13 mouse cellular contexts compared by ENCODE assay signal in the genomic region with DNA sequence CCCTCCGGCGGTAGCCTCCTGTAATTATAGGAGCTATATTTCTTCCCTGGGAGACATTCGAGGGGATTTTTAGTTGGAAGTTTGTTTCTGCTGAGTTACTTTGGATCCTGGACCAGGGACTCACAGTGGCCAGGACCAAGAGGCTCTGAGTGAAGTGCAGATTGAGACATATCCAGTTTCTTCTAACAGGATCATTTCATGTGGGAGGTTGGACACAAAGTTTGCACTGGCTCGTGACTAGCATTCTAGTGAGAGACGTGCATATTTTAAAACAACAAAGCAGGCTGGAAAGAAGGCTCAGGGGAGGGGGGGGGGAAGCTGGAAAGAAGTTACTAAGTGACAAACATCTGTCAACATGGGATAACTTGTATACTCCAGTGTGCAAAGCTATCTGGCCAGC. TPM values are rescaled to one million over a fixed set of nuclear protein-coding genes. Genes with fewer than 3 reads are reported as not detected.
DNase-seq lines count a peak whose midpoint lies in the region; ATAC-seq and TF ChIP-seq lines count a peak whose summit lies in the region.
"Had no signal": no experiment of that assay in that cellular context is flagged by ENCODE, and none has a peak within 500 bp of the region (broad histone marks: within the 10 kb centered on the region; RNA-seq: fewer than 3 reads in every experiment).

No protein-coding gene starts in this region.

- no peak for TF ChIP-seq CTCF in hindbrain, postnatal 0 days (IDR thresholded peaks at IDR 0.05; ENCODE audit: low read depth)

- H3K4me3 ChIP-seq in embryonic facial prominence, embryonic 11.5 days (ENCODE audit: low read depth, low read length) = no peak overlapping the region
- H3K4me3 ChIP-seq in forebrain, embryonic 12.5 days (replicated peaks) = peak overlapping the region; percentile 42
- H3K4me3 ChIP-seq in hindbrain, postnatal 0 days (ENCODE audit: low read length) = peak overlapping the region; percentile 7; the same call in 1 of the 2 replicates
- no peak overlapping the region for H3K4me3 ChIP-seq in neural tube, embryonic 14.5 days (ENCODE audit: low read depth, low read length)
- H3K4me3 ChIP-seq: heart, adult 2 months; limb, embryonic 12.5 days; lung, embryonic 15.5 days had no signal

- H3K9ac ChIP-seq in embryonic facial prominence, embryonic 11.5 days (replicated peaks; ENCODE audit: low read length) = no peak overlapping the region
- peak overlapping the region; percentile 68 for H3K9ac ChIP-seq in forebrain, embryonic 12.5 days
- H3K9ac ChIP-seq in hindbrain, postnatal 0 days (replicated peaks; ENCODE audit: low read length) = no peak overlapping the region
- no peak overlapping the region for H3K9ac ChIP-seq in neural tube, embryonic 14.5 days (replicated peaks; ENCODE audit: low read depth, low read length)
- H3K9ac ChIP-seq: limb, embryonic 12.5 days; lung, embryonic 15.5 days had no signal

- ATAC-seq in embryonic facial prominence, embryonic 11.5 days (replicated peaks; ENCODE audit: insufficient number of reproducible peaks, low FRiP score, low TSS enrichment, low read depth) = no peak
- ATAC-seq in forebrain, embryonic 12.5 days (ENCODE audit: low FRiP score) = no peak
- no peak for ATAC-seq in hindbrain, postnatal 0 days
- ATAC-seq in neural tube, embryonic 14.5 days (ENCODE audit: low read depth) = no peak
- ATAC-seq in granulocyte monocyte progenitor cell, adult 5-6 weeks (replicated peaks; ENCODE audit: poor library complexity, severe bottlenecking) = no peak

- DNase-seq in embryonic facial prominence, embryonic 11.5 days (ENCODE audit: low spot score) = no peak
- no peak for DNase-seq in hindbrain, postnatal 0 days (ENCODE audit: low spot score)
- DNase-seq in right cerebral cortex, postnatal 14 days = no peak
- DNase-seq in gastrocnemius, postnatal 4 days (ENCODE audit: low spot score in 2 of 2) = no peak
- DNase-seq: cerebellum, adult 9-11 months; heart, adult 2 months; thymus, postnatal 4 days had no signal

- H3K27me3 ChIP-seq in embryonic facial prominence, embryonic 11.5 days (ENCODE audit: control insufficient read depth, insufficient read depth, low read length) = peaks cover 9% of the 10 kb centered on the region; the same call in 1 of the 2 replicates
- peaks cover 68% of the 10 kb centered on the region for H3K27me3 ChIP-seq in forebrain, embryonic 12.5 days
- peaks cover 7% of the 10 kb centered on the region; the same call in 1 of the 2 replicates for H3K27me3 ChIP-seq in hindbrain, postnatal 0 days (ENCODE audit: insufficient read depth, low read length)
- no peaks in the 10 kb centered on the region for H3K27me3 ChIP-seq in neural tube, embryonic 14.5 days (ENCODE audit: control insufficient read depth, insufficient read depth, low read length)

- H3K9me3 ChIP-seq in embryonic facial prominence, embryonic 11.5 days (replicated peaks; ENCODE audit: control insufficient read depth, low read length) = no peaks in the 10 kb centered on the region
- no peaks in the 10 kb centered on the region for H3K9me3 ChIP-seq in forebrain, embryonic 12.5 days
- no peaks in the 10 kb centered on the region for H3K9me3 ChIP-seq in hindbrain, postnatal 0 days (ENCODE audit: low read length)
- H3K9me3 ChIP-seq in neural tube, embryonic 14.5 days (ENCODE audit: control insufficient read depth, low read length) = no peaks in the 10 kb centered on the region
- H3K9me3 ChIP-seq: limb, embryonic 12.5 days; lung, embryonic 15.5 days had no signal

- H3K4me2 ChIP-seq in embryonic facial prominence, embryonic 11.5 days (ENCODE audit: low read depth, low read length) = no peak overlapping the region; the same call in 1 of the 2 replicates
- peak overlapping the region; percentile 61 for H3K4me2 ChIP-seq in forebrain, embryonic 12.5 days
- H3K4me2 ChIP-seq in hindbrain, postnatal 0 days (ENCODE audit: low read depth, low read length) = peak overlapping the region; percentile 72
- H3K4me2 ChIP-seq in neural tube, embryonic 14.5 days (ENCODE audit: low read depth, low read length) = peak overlapping the region; percentile 80; the same call in 1 of the 2 replicates

- no peaks in the 10 kb centered on the region; the same call in none of the 2 replicates for H3K4me1 ChIP-seq in embryonic facial prominence, embryonic 11.5 days (ENCODE audit: control insufficient read depth, insufficient read depth, low read length)
- H3K4me1 ChIP-seq in forebrain, embryonic 12.5 days = peaks cover 65% of the 10 kb centered on the region
- H3K4me1 ChIP-seq in hindbrain, postnatal 0 days (ENCODE audit: insufficient read depth, low read length) = peaks cover 6% of the 10 kb centered on the region
- H3K4me1 ChIP-seq in neural tube, embryonic 14.5 days (ENCODE audit: control insufficient read depth, insufficient read depth, low read length) = peaks cover 5% of the 10 kb centered on the region; the same call in 1 of the 2 replicates

- WGBS in embryonic facial prominence, embryonic 11.5 days = 6% methylated on average over 5 of the region's 5 CpGs
- under 1% methylated on average over 5 of the region's 5 CpGs for WGBS in forebrain, embryonic 12.5 days
- WGBS in hindbrain, postnatal 0 days = 21% methylated on average over 5 of the region's 5 CpGs
- 12% methylated on average over 5 of the region's 5 CpGs for WGBS in neural tube, embryonic 14.5 days

- H3K27ac ChIP-seq in embryonic facial prominence, embryonic 11.5 days (replicated peaks; ENCODE audit: low read depth, low read length) = 0 out of 2 replicates have a peak overlapping the region, but pooled peaks have one; percentile 35
- H3K27ac ChIP-seq in forebrain, embryonic 12.5 days = peak overlapping the region; percentile 97
- peak overlapping the region; percentile 81 for H3K27ac ChIP-seq in hindbrain, postnatal 0 days
- peak overlapping the region; percentile 50; the same call in 1 of the 2 replicates for H3K27ac ChIP-seq in neural tube, embryonic 14.5 days (ENCODE audit: low read depth, low read length)
- H3K27ac ChIP-seq: heart, adult 2 months; limb, embryonic 12.5 days; lung, embryonic 15.5 days had no signal

- no peaks in the 10 kb centered on the region for H3K36me3 ChIP-seq in embryonic facial prominence, embryonic 11.5 days (replicated peaks; ENCODE audit: control insufficient read depth, insufficient read depth, low read depth, low read length)
- H3K36me3 ChIP-seq in forebrain, embryonic 12.5 days (replicated peaks) = 0 out of 2 replicates have a peak, but pooled peaks cover 6% of the 10 kb centered on the region
- H3K36me3 ChIP-seq in hindbrain, postnatal 0 days (ENCODE audit: insufficient read depth, low read length) = no peaks in the 10 kb centered on the region
- no peaks in the 10 kb centered on the region for H3K36me3 ChIP-seq in neural tube, embryonic 14.5 days (ENCODE audit: control insufficient read depth, insufficient read depth, low read length)
- H3K36me3 ChIP-seq: limb, embryonic 12.5 days had no signal

RNA-seq across cellular contexts. Expression of a gene that starts 16.6 kb away (rescaled TPM):
- 56.1 and 57.3 TPM in 2 replicates for polyA plus RNA-seq in embryonic facial prominence, embryonic 11.5 days (2014; fragmentation: Nextera tagmentation; extraction: Ambion mirVana)
- 86.3 and 113 TPM in 2 replicates for polyA plus RNA-seq in forebrain, embryonic 12.5 days (2016; fragmentation: Nextera tagmentation; extraction: Ambion mirVana)
- total RNA-seq in hindbrain, postnatal 0 days (2014; rRNA removed) = 220 and 254 TPM in 2 replicates
- 49.8 and 51.2 TPM in 2 replicates for polyA plus RNA-seq in hindbrain, postnatal 0 days (2015; fragmentation: Nextera tagmentation; extraction: Ambion mirVana)
- polyA plus RNA-seq in neural tube, embryonic 14.5 days (2014; fragmentation: Nextera tagmentation; extraction: Ambion mirVana) = 48.6 and 50.3 TPM in 2 replicates
- total RNA-seq in granulocyte monocyte progenitor cell, adult 5-6 weeks (2014; fragmentation: Nextera tagmentation) = not detected in 2 replicates
- not detected in 2 replicates for total RNA-seq in granulocyte monocyte progenitor cell, adult 5-6 weeks (2017)
- total RNA-seq in gastrocnemius, postnatal 4 days (2021) = 1 to 10 TPM; 3.0 to 3.5 TPM
- total RNA-seq: hematopoietic stem cell, adult 5-6 weeks had no signal

Comparison
In these comparisons a context has a peak if more than half of its experiments do, and no peak if none do; other contexts are left out.
1. H3K27ac ChIP-seq: peak in every context shown above with its lines; median percentile 97 in forebrain, embryonic 12.5 days; 81 in hindbrain, postnatal 0 days; 50 in neural tube, embryonic 14.5 days; 35 in embryonic facial prominence, embryonic 11.5 days.
2. H3K4me3 ChIP-seq: peak in forebrain, embryonic 12.5 days (single experiment) and hindbrain, postnatal 0 days (single experiment); none in embryonic facial prominence, embryonic 11.5 days (single experiment) and neural tube, embryonic 14.5 days (single experiment).